Mouse (Mus musculus): ENCODE measurements around the gene Btla. TPM values are rescaled to one million over a fixed set of nuclear protein-coding genes. Genes with fewer than 3 reads are reported as not detected.

The Btla gene
- polyA plus RNA-seq, 1 experiment from 2014 or later = not detected

GRCm38 (mm10) chr16:45222016-45222415 is 2.1 kb upstream of the Btla start:
- ATAC-seq (ENCODE audit: insufficient number of reproducible peaks, insufficient read depth, low FRiP score, low read depth) = no peak
- H3K9ac ChIP-seq (replicated peaks; ENCODE audit: low read depth, low read length) = no peak overlapping the region
- H3K4me3 ChIP-seq (ENCODE audit: low read depth, low read length) = no peak overlapping the region
- no peaks in the 10 kb centered on the region for H3K27me3 ChIP-seq (ENCODE audit: control insufficient read depth, insufficient read depth, low read length)
- H3K9me3 ChIP-seq (ENCODE audit: control insufficient read depth, low read depth, low read length) = no peaks in the 10 kb centered on the region
- H3K4me1 ChIP-seq (ENCODE audit: control insufficient read depth, insufficient read depth, low read length) = no peaks in the 10 kb centered on the region
- H3K27ac ChIP-seq (ENCODE audit: low read length) = no peak overlapping the region
- no peak overlapping the region for H3K4me2 ChIP-seq (replicated peaks; ENCODE audit: low read depth, low read length)
- WGBS = 79% methylated on average over 2 of the region's 2 CpGs
- no peaks in the 10 kb centered on the region for H3K36me3 ChIP-seq (ENCODE audit: control insufficient read depth, insufficient read depth, low read length)

GRCm38 (mm10) chr16:45222771-45223170 is 1.3 kb upstream of the Btla start:
- 80% methylated on average over 3 of the region's 3 CpGs for WGBS
- H3K4me2 ChIP-seq (replicated peaks; ENCODE audit: low read depth, low read length) = no peak overlapping the region
- H3K4me3 ChIP-seq (ENCODE audit: low read depth, low read length) = no peak overlapping the region
- no peaks in the 10 kb centered on the region for H3K9me3 ChIP-seq (ENCODE audit: control insufficient read depth, low read depth, low read length)
- no peaks in the 10 kb centered on the region for H3K4me1 ChIP-seq (ENCODE audit: control insufficient read depth, insufficient read depth, low read length)
- ATAC-seq (ENCODE audit: insufficient number of reproducible peaks, insufficient read depth, low FRiP score, low read depth) = no peak
- H3K27ac ChIP-seq (ENCODE audit: low read length) = no peak overlapping the region
- no peaks in the 10 kb centered on the region for H3K36me3 ChIP-seq (ENCODE audit: control insufficient read depth, insufficient read depth, low read length)
- H3K9ac ChIP-seq (replicated peaks; ENCODE audit: low read depth, low read length) = no peak overlapping the region
- H3K27me3 ChIP-seq (ENCODE audit: control insufficient read depth, insufficient read depth, low read length) = no peaks in the 10 kb centered on the region

GRCm38 (mm10) chr16:45224431-45225008 is 405 bp downstream of the Btla start:
- no peak overlapping the region for H3K27ac ChIP-seq (ENCODE audit: low read length)
- 60% methylated on average over 4 of the region's 4 CpGs for WGBS
- H3K9ac ChIP-seq (replicated peaks; ENCODE audit: low read depth, low read length) = no peak overlapping the region
- H3K36me3 ChIP-seq (ENCODE audit: control insufficient read depth, insufficient read depth, low read length) = no peaks in the 10 kb centered on the region
- no peaks in the 10 kb centered on the region for H3K4me1 ChIP-seq (ENCODE audit: control insufficient read depth, insufficient read depth, low read length)
- no peak overlapping the region for H3K4me2 ChIP-seq (replicated peaks; ENCODE audit: low read depth, low read length)
- no peaks in the 10 kb centered on the region for H3K9me3 ChIP-seq (ENCODE audit: control insufficient read depth, low read depth, low read length)
- no peak overlapping the region for H3K4me3 ChIP-seq (ENCODE audit: low read depth, low read length)
- no peaks in the 10 kb centered on the region for H3K27me3 ChIP-seq (ENCODE audit: control insufficient read depth, insufficient read depth, low read length)
- no peak for ATAC-seq (ENCODE audit: insufficient number of reproducible peaks, insufficient read depth, low FRiP score, low read depth)

GRCm38 (mm10) chr16:45227002-45227401 is 2.9 kb downstream of the Btla start:
- Histone ChIP-seq H3K27ac (ENCODE audit: low read length) (no peak overlapping the region), H3K27me3 (ENCODE audit: control insufficient read depth, insufficient read depth, low read length) (no peaks in the 10 kb centered on the region), H3K9me3 (ENCODE audit: control insufficient read depth, low read depth, low read length) (no peaks in the 10 kb centered on the region), H3K4me3 (ENCODE audit: low read depth, low read length) (no peak overlapping the region), H3K9ac (replicated peaks; ENCODE audit: low read depth, low read length) (no peak overlapping the region), H3K4me2 (replicated peaks; ENCODE audit: low read depth, low read length) (no peak overlapping the region), H3K36me3 (ENCODE audit: control insufficient read depth, insufficient read depth, low read length) (no peaks in the 10 kb centered on the region), H3K4me1 (ENCODE audit: control insufficient read depth, insufficient read depth, low read length) (no peaks in the 10 kb centered on the region)
- WGBS = 77% methylated on average over 1 of the region's 1 CpGs
- ATAC-seq (ENCODE audit: insufficient number of reproducible peaks, insufficient read depth, low FRiP score, low read depth) = no peak

- Histone ChIP-seq H3K4me3 (ENCODE audit: low read depth, low read length) (no peak overlapping the region), H3K36me3 (ENCODE audit: control insufficient read depth, insufficient read depth, low read length) (no peaks in the 10 kb centered on the region), H3K4me1 (ENCODE audit: control insufficient read depth, insufficient read depth, low read length) (no peaks in the 10 kb centered on the region), H3K27me3 (ENCODE audit: control insufficient read depth, insufficient read depth, low read length) (no peaks in the 10 kb centered on the region), H3K9me3 (ENCODE audit: control insufficient read depth, low read depth, low read length) (no peaks in the 10 kb centered on the region), H3K27ac (ENCODE audit: low read length) (no peak overlapping the region), H3K9ac (replicated peaks; ENCODE audit: low read depth, low read length) (no peak overlapping the region), H3K4me2 (replicated peaks; ENCODE audit: low read depth, low read length) (no peak overlapping the region)
- ATAC-seq (ENCODE audit: insufficient number of reproducible peaks, insufficient read depth, low FRiP score, low read depth) = no peak
- WGBS = 86% methylated on average over 1 of the region's 1 CpGs
Measured at GRCm38 (mm10) chr16:45231296-45231695, 7.2 kb downstream of the Btla start.

- Histone ChIP-seq H3K4me2 (replicated peaks; ENCODE audit: low read depth, low read length) (no peak overlapping the region), H3K27me3 (ENCODE audit: control insufficient read depth, insufficient read depth, low read length) (no peaks in the 10 kb centered on the region), H3K4me1 (ENCODE audit: control insufficient read depth, insufficient read depth, low read length) (no peaks in the 10 kb centered on the region), H3K9me3 (ENCODE audit: control insufficient read depth, low read depth, low read length) (no peaks in the 10 kb centered on the region), H3K27ac (ENCODE audit: low read length) (no peak overlapping the region), H3K36me3 (ENCODE audit: control insufficient read depth, insufficient read depth, low read length) (no peaks in the 10 kb centered on the region), H3K4me3 (ENCODE audit: low read depth, low read length) (no peak overlapping the region), H3K9ac (replicated peaks; ENCODE audit: low read depth, low read length) (no peak overlapping the region)
- no peak for ATAC-seq (ENCODE audit: insufficient number of reproducible peaks, insufficient read depth, low FRiP score, low read depth)
- WGBS = 88% methylated on average over 3 of the region's 3 CpGs
Measured at GRCm38 (mm10) chr16:45233007-45233406, 8.9 kb downstream of the Btla start.

GRCm38 (mm10) chr16:45242700-45243099 is 18.6 kb downstream of the Btla start:
- Histone ChIP-seq H3K4me2 (replicated peaks; ENCODE audit: low read depth, low read length) (no peak overlapping the region), H3K4me1 (ENCODE audit: control insufficient read depth, insufficient read depth, low read length) (no peaks in the 10 kb centered on the region), H3K27ac (ENCODE audit: low read length) (no peak overlapping the region), H3K36me3 (ENCODE audit: control insufficient read depth, insufficient read depth, low read length) (no peaks in the 10 kb centered on the region), H3K4me3 (ENCODE audit: low read depth, low read length) (no peak overlapping the region), H3K9ac (replicated peaks; ENCODE audit: low read depth, low read length) (no peak overlapping the region), H3K9me3 (ENCODE audit: control insufficient read depth, low read depth, low read length) (no peaks in the 10 kb centered on the region), H3K27me3 (ENCODE audit: control insufficient read depth, insufficient read depth, low read length) (no peaks in the 10 kb centered on the region)
- 70% methylated on average over 1 of the region's 1 CpGs for WGBS
- ATAC-seq (ENCODE audit: insufficient number of reproducible peaks, insufficient read depth, low FRiP score, low read depth) = no peak

GRCm38 (mm10) chr16:45244930-45245472 is 20.9 kb downstream of the Btla start:
- H3K27me3 ChIP-seq (ENCODE audit: control insufficient read depth, insufficient read depth, low read length) = no peaks in the 10 kb centered on the region
- ATAC-seq (ENCODE audit: insufficient number of reproducible peaks, insufficient read depth, low FRiP score, low read depth) = no peak
- H3K4me1 ChIP-seq (ENCODE audit: control insufficient read depth, insufficient read depth, low read length) = no peaks in the 10 kb centered on the region
- H3K4me2 ChIP-seq (replicated peaks; ENCODE audit: low read depth, low read length) = no peak overlapping the region
- H3K36me3 ChIP-seq (ENCODE audit: control insufficient read depth, insufficient read depth, low read length) = no peaks in the 10 kb centered on the region
- no peak overlapping the region for H3K27ac ChIP-seq (ENCODE audit: low read length)
- no peak overlapping the region for H3K4me3 ChIP-seq (ENCODE audit: low read depth, low read length)
- no peak overlapping the region for H3K9ac ChIP-seq (replicated peaks; ENCODE audit: low read depth, low read length)
- WGBS = 71% methylated on average over 3 of the region's 3 CpGs
- H3K9me3 ChIP-seq (ENCODE audit: control insufficient read depth, low read depth, low read length) = no peaks in the 10 kb centered on the region

GRCm38 (mm10) chr16:45249761-45250160 is 25.6 kb downstream of the Btla start:
- Histone ChIP-seq H3K27ac (ENCODE audit: low read length) (no peak overlapping the region), H3K9ac (replicated peaks; ENCODE audit: low read depth, low read length) (no peak overlapping the region), H3K4me3 (ENCODE audit: low read depth, low read length) (no peak overlapping the region), H3K27me3 (ENCODE audit: control insufficient read depth, insufficient read depth, low read length) (no peaks in the 10 kb centered on the region), H3K36me3 (ENCODE audit: control insufficient read depth, insufficient read depth, low read length) (no peaks in the 10 kb centered on the region), H3K9me3 (ENCODE audit: control insufficient read depth, low read depth, low read length) (no peaks in the 10 kb centered on the region), H3K4me1 (ENCODE audit: control insufficient read depth, insufficient read depth, low read length) (no peaks in the 10 kb centered on the region), H3K4me2 (replicated peaks; ENCODE audit: low read depth, low read length) (no peak overlapping the region)
- ATAC-seq (ENCODE audit: insufficient number of reproducible peaks, insufficient read depth, low FRiP score, low read depth) = no peak
- 50% methylated on average over 2 of the region's 2 CpGs for WGBS

All from stomach, embryonic 14.5 days (tissue).